Mouse (Mus musculus): ENCODE results near the gene Atg7.

DNA sequence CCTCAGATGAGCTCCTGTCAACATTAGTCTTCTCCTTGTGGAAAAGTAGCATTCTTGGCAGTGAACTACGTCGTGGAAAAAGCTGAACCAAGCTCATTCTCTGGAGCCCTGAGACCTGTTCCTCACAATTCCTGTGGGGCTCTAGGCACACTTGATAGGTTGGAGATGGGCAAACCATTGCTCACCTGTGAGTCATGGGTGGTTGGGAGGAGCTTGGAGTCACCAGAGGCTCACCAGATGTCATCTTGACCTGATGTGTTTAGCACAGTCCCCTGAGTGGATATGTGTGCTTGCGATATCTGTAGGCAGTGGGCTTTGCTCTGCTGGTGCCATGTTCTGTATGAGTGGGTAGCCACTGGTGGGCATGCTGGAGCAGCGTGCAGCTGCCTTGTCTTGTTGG lies 163.0 kb downstream of the Atg7 start:
- TF ChIP-seq POLR2A (IDR thresholded peaks at IDR 0.05; ENCODE audit: low read depth, low read length) (no peak), CTCF (IDR thresholded peaks at IDR 0.05; ENCODE audit: extremely low read depth, insufficient read length, insufficient replicate concordance, low read depth, low read length) (no peak)

Data from small intestine, adult 2 months (tissue).